Mouse (Mus musculus): Measurements from ENCODE around the gene Lsm7. TPM values are rescaled to one million over a fixed set of nuclear protein-coding genes. Genes with fewer than 3 reads are reported as not detected.

Gene Lsm7
- polyA plus RNA-seq, 1 experiment from 2014 or later: 104 TPM

DNA sequence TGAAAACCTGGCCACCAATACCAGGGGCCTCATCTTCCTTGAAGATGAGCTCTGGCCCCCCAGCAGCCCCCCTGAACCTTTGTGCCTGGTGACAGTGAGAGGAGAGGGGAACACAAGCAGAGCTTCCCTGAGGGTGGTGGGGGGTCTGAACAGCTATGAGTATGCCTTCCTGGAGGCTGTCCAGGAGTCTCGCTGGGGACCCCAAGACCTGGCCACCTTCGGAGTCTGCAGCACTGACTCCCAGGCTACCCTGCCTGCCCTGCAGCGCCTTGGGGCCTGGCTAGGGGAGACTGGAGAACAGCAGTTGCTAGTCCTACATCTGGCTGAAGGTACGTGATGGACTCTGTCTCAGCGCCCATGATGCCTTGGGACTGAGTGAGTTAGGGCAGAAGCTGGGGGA is 49.7 kb downstream of the Lsm7 start:
- Histone ChIP-seq H3K9ac (replicated peaks) (no peak overlapping the region), H3K4me1 (ENCODE audit: insufficient read depth) (peaks cover 29% of the 10 kb centered on the region), H3K9me3 (ENCODE audit: low read length) (no peaks in the 10 kb centered on the region), H3K4me2 (ENCODE audit: low read depth, low read length) (no peak overlapping the region), H3K27me3 (ENCODE audit: insufficient read depth, low read length) (peaks cover 29% of the 10 kb centered on the region), H3K27ac (ENCODE audit: low read depth) (no peak overlapping the region), H3K36me3 (replicated peaks; ENCODE audit: insufficient read depth, low read length) (peaks cover 48% of the 10 kb centered on the region), H3K4me3 (ENCODE audit: low read depth, low read length) (no peak overlapping the region)
- WGBS (ENCODE audit: insufficient replicate concordance): 67% methylated on average over 5 of the region's 5 CpGs
- no peak for DNase-seq
- no peak for ATAC-seq
- no peak for TF ChIP-seq CTCF (IDR thresholded peaks at IDR 0.05; ENCODE audit: low read depth)
- no peak for TF ChIP-seq EP300 (IDR thresholded peaks at IDR 0.05; ENCODE audit: low read depth)

DNA sequence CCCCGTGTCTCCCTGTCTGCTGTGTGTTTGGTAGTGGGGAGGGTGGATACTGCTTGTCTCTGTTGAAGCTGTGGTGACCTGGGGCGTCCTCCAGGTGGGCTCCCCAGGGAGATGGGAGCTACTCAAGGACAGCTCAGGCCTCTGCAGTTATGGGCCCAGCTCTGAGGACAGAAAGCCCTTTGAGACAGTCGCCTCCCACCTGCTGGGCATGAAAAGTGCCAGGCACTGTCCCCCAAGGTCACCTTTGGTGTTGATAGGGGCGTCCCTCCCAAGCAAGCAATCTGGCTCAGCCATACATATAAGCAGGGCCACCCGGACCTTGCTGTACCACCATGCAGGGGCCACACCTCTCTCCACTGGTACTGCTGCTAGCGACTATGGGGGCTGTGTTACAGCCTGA is 50.1 kb downstream of the Lsm7 start, which contains the start of gene Amh:
Gene Amh, plus strand, starts transcription at position 328 of the 400 bp plus-strand sequence.
- Histone ChIP-seq H3K36me3 (replicated peaks; ENCODE audit: insufficient read depth, low read length) (peaks cover 48% of the 10 kb centered on the region), H3K9ac (replicated peaks) (no peak within 1 kb of the TSS)

DNA sequence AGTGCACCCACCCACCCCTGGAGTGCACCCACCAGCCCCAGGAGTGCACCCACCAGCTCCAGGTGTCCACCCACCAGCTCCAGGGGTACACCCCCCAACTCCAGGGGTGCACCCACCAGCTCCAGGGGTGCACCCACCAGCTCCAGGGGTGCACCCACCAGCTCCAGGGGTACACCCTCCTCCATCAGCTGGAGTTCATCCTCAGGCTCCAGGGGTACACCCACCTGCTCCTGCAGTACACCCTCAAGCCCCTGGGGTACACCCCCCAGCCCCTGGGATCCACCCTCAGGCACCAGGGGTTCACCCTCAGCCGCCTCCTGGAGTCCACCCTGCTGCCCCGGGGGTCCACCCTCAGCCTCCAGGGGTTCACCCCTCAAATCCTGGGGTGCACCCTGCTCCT is 50.7 kb downstream of the Lsm7 start:
- H3K9me3 ChIP-seq (ENCODE audit: low read length): no peaks in the 10 kb centered on the region
- no peak overlapping the region for H3K27ac ChIP-seq (ENCODE audit: low read depth)
- H3K4me3 ChIP-seq (ENCODE audit: low read depth, low read length): no peak overlapping the region
- peaks cover 20% of the 10 kb centered on the region for H3K27me3 ChIP-seq (ENCODE audit: insufficient read depth, low read length)
- 100% methylated on average over 2 of the region's 2 CpGs for WGBS (ENCODE audit: insufficient replicate concordance)
- H3K9ac ChIP-seq (replicated peaks): no peak overlapping the region
- DNase-seq (no peak), ATAC-seq (no peak)
- H3K36me3 ChIP-seq (replicated peaks; ENCODE audit: insufficient read depth, low read length): peaks cover 48% of the 10 kb centered on the region
- TF ChIP-seq CTCF (IDR thresholded peaks at IDR 0.05; ENCODE audit: low read depth) (no peak), EP300 (IDR thresholded peaks at IDR 0.05; ENCODE audit: low read depth) (no peak)
- peaks cover 38% of the 10 kb centered on the region for H3K4me1 ChIP-seq (ENCODE audit: insufficient read depth)
- H3K4me2 ChIP-seq (ENCODE audit: low read depth, low read length): no peak overlapping the region

More for the DNA sequence above, 50.1 kb downstream of the Lsm7 start, which contains the start of gene Amh:
- peaks cover 25% of the 10 kb centered on the region for H3K27me3 ChIP-seq (ENCODE audit: insufficient read depth, low read length)
- no peak for DNase-seq
- TF ChIP-seq CTCF (IDR thresholded peaks at IDR 0.05; ENCODE audit: low read depth) (no peak), EP300 (IDR thresholded peaks at IDR 0.05; ENCODE audit: low read depth) (no peak)
- H3K4me3 ChIP-seq (ENCODE audit: low read depth, low read length): no peak within 1 kb of the TSS
- H3K27ac ChIP-seq (ENCODE audit: low read depth): no peak within 1 kb of the TSS
- no peak for ATAC-seq
- H3K9me3 ChIP-seq (ENCODE audit: low read length): no peaks in the 10 kb centered on the region
- WGBS (ENCODE audit: insufficient replicate concordance): 67% methylated on average over 6 of the region's 6 CpGs
- no peak within 1 kb of the TSS for H3K4me2 ChIP-seq (ENCODE audit: low read depth, low read length)
- H3K4me1 ChIP-seq (ENCODE audit: insufficient read depth): peaks cover 33% of the 10 kb centered on the region

DNA sequence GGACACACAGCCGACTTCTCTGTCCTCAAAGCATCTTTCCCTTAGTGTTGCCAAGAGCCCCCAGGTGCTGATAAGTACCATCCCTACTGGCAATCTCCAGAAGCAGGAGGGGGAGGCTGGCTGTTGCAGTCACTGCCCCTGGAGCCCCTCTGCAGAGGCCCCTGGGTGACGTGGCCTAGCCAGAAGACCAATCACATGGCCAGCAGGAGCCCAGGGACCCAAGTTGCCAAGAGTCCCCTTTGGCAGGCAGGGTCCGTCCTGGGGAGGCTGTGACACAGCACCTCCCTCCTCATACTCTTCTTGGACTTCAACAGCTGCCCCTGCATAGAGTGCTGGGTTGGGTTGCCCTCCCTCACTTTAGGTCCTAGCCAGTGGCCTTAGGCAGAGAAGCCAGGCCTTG is 52.0 kb downstream of the Lsm7 start:
- 83% methylated on average over 3 of the region's 3 CpGs for WGBS (ENCODE audit: insufficient replicate concordance)

More for the DNA sequence above, 52.0 kb downstream of the Lsm7 start:
- TF ChIP-seq EP300 (IDR thresholded peaks at IDR 0.05; ENCODE audit: low read depth): no peak
- no peak for TF ChIP-seq CTCF (IDR thresholded peaks at IDR 0.05; ENCODE audit: low read depth)
- DNase-seq: no peak
- H3K9ac ChIP-seq (replicated peaks): no peak overlapping the region
- no peaks in the 10 kb centered on the region for H3K9me3 ChIP-seq (ENCODE audit: low read length)
- H3K4me3 ChIP-seq (ENCODE audit: low read depth, low read length): no peak overlapping the region
- no peak overlapping the region for H3K27ac ChIP-seq (ENCODE audit: low read depth)
- H3K27me3 ChIP-seq (ENCODE audit: insufficient read depth, low read length): peaks cover 7% of the 10 kb centered on the region
- H3K4me2 ChIP-seq (ENCODE audit: low read depth, low read length): no peak overlapping the region
- H3K4me1 ChIP-seq (ENCODE audit: insufficient read depth): peaks cover 29% of the 10 kb centered on the region
- H3K36me3 ChIP-seq (replicated peaks; ENCODE audit: insufficient read depth, low read length): peaks cover 48% of the 10 kb centered on the region
- no peak for ATAC-seq

MicroRNA genes within 50 kb of the gene (microRNA counts, 519-probe panel; counts per million panel counts)
- microRNA mmu-miR-1982: not detected

Small RNA genes within 50 kb of the gene (microRNA-seq; reads per million reads assigned to microRNA genes)
- gene Mir1982: 9.7 reads per million, percentile 17 among the genes with 10 or more reads in this experiment

Other genes starting within 250 kb of the Lsm7 start
- 0.20 and 0.52 TPM in 2 replicates for gene Gm49322, start 249.2 kb downstream of the Lsm7 start, polyA plus RNA-seq (2015; fragmentation: Nextera tagmentation; extraction: Ambion mirVana)
- 41.4 and 45.8 TPM in 2 replicates for gene Csnk1g2, start 232.4 kb downstream of the Lsm7 start, polyA plus RNA-seq (2015; fragmentation: Nextera tagmentation; extraction: Ambion mirVana)
- 10.7 and 11.5 TPM in 2 replicates for gene Btbd2, start 198.1 kb downstream of the Lsm7 start, polyA plus RNA-seq (2015; fragmentation: Nextera tagmentation; extraction: Ambion mirVana)
- gene Mknk2, start 177.1 kb downstream of the Lsm7 start, polyA plus RNA-seq (2015; fragmentation: Nextera tagmentation; extraction: Ambion mirVana): 45.8 and 46.1 TPM in 2 replicates
- gene Mob3a, start 153.2 kb downstream of the Lsm7 start, polyA plus RNA-seq (2015; fragmentation: Nextera tagmentation; extraction: Ambion mirVana): 14.7 and 17.3 TPM in 2 replicates
- gene Izumo4, start 153.0 kb downstream of the Lsm7 start, polyA plus RNA-seq (2015; fragmentation: Nextera tagmentation; extraction: Ambion mirVana): 7.9 and 10.4 TPM in 2 replicates
- gene Ap3d1, start 112.9 kb downstream of the Lsm7 start, polyA plus RNA-seq (2015; fragmentation: Nextera tagmentation; extraction: Ambion mirVana): 16.4 and 19.0 TPM in 2 replicates
- gene Dot1l, start 100.0 kb downstream of the Lsm7 start, polyA plus RNA-seq (2015; fragmentation: Nextera tagmentation; extraction: Ambion mirVana): 4.6 TPM in 2 replicates
- 20.9 and 22.2 TPM in 2 replicates for gene Sf3a2, start 57.0 kb downstream of the Lsm7 start, polyA plus RNA-seq (2015; fragmentation: Nextera tagmentation; extraction: Ambion mirVana)
- 42.0 and 43.7 TPM in 2 replicates for gene Plekhj1, start 56.6 kb downstream of the Lsm7 start, polyA plus RNA-seq (2015; fragmentation: Nextera tagmentation; extraction: Ambion mirVana)
- gene Amh, start 50.0 kb downstream of the Lsm7 start, polyA plus RNA-seq (2015; fragmentation: Nextera tagmentation; extraction: Ambion mirVana): 0.06 TPM in 1 of 2 replicates, not detected in the other
- 1.6 TPM in 1 of 2 replicates, not detected in the other for gene Jsrp1, start 41.7 kb downstream of the Lsm7 start, polyA plus RNA-seq (2015; fragmentation: Nextera tagmentation; extraction: Ambion mirVana)
- 1,017 and 1,029 TPM in 2 replicates for gene Oaz1, start 28.6 kb downstream of the Lsm7 start, polyA plus RNA-seq (2015; fragmentation: Nextera tagmentation; extraction: Ambion mirVana)
- not detected in 2 replicates for gene Lingo3, start 11.2 kb downstream of the Lsm7 start, polyA plus RNA-seq (2015; fragmentation: Nextera tagmentation; extraction: Ambion mirVana)
- 27.6 and 27.7 TPM in 2 replicates for gene Sppl2b, start 66 bp upstream of the Lsm7 start, polyA plus RNA-seq (2015; fragmentation: Nextera tagmentation; extraction: Ambion mirVana)
- 0.12 TPM in 2 replicates for gene Tmprss9, start 16.6 kb upstream of the Lsm7 start, polyA plus RNA-seq (2015; fragmentation: Nextera tagmentation; extraction: Ambion mirVana)
- 242 and 244 TPM in 2 replicates for gene Timm13, start 45.8 kb upstream of the Lsm7 start, polyA plus RNA-seq (2015; fragmentation: Nextera tagmentation; extraction: Ambion mirVana)
- 5.4 and 6.5 TPM in 2 replicates for gene Lmnb2, start 63.0 kb upstream of the Lsm7 start, polyA plus RNA-seq (2015; fragmentation: Nextera tagmentation; extraction: Ambion mirVana)
- gene Gadd45b, start 74.9 kb upstream of the Lsm7 start, polyA plus RNA-seq (2015; fragmentation: Nextera tagmentation; extraction: Ambion mirVana): 17.3 and 18.7 TPM in 2 replicates
- gene Gng7, start 159.7 kb upstream of the Lsm7 start, polyA plus RNA-seq (2015; fragmentation: Nextera tagmentation; extraction: Ambion mirVana): 1.3 TPM in 2 replicates
- gene Diras1, start 170.5 kb upstream of the Lsm7 start, polyA plus RNA-seq (2015; fragmentation: Nextera tagmentation; extraction: Ambion mirVana): not detected in 2 replicates
- gene Slc39a3, start 182.2 kb upstream of the Lsm7 start, polyA plus RNA-seq (2015; fragmentation: Nextera tagmentation; extraction: Ambion mirVana): 4.6 and 4.7 TPM in 2 replicates
- gene Sgta, start 205.0 kb upstream of the Lsm7 start, polyA plus RNA-seq (2015; fragmentation: Nextera tagmentation; extraction: Ambion mirVana): 50.2 and 50.6 TPM in 2 replicates
- gene Thop1, start 214.8 kb upstream of the Lsm7 start, polyA plus RNA-seq (2015; fragmentation: Nextera tagmentation; extraction: Ambion mirVana): 7.4 and 8.1 TPM in 2 replicates
- gene Creb3l3, start 243.7 kb upstream of the Lsm7 start, polyA plus RNA-seq (2015; fragmentation: Nextera tagmentation; extraction: Ambion mirVana): 181 and 183 TPM in 2 replicates